Mouse (Mus musculus) monocyte, adult 5-6 weeks (primary cell): ENCODE data around the gene Rnf220. TPM values are rescaled to one million over a fixed set of nuclear protein-coding genes. Genes with fewer than 3 reads are reported as not detected.

Experiments
- ATAC-seq: fragments of 153-309, 156-312 bp; replicated peaks from 2 replicates; pipeline ENCODE4 v1.8.0; 2017; ENCODE audit warnings: mild to moderate bottlenecking; ENCODE audit not compliant: low TSS enrichment, insufficient number of reproducible peaks, severe bottlenecking, poor library complexity, low FRiP score
- total RNA-seq: library from RNA; stranded (forward); fragments of 200-1000, 200-491, 200-594 nt; gene quantifications from 3 replicates; pipeline ENCODE4 v1.2.3, GENCODE M21; 2017

Gene Rnf220
- total RNA-seq, 1 experiment from 2014 or later, result 106 TPM

GRCm38 (mm10) chr4:117323515-117324344, 173.1 kb downstream of the Rnf220 start:
- no peak for ATAC-seq

GRCm38 (mm10) chr4:117321011-117321410, 175.8 kb downstream of the Rnf220 start:
- no peak for ATAC-seq

- ATAC-seq, result no peak
Observed at GRCm38 (mm10) chr4:117318508-117318907, 178.3 kb downstream of the Rnf220 start.

- ATAC-seq, result no peak
Observed at GRCm38 (mm10) chr4:117317701-117318190, 179.1 kb downstream of the Rnf220 start.

GRCm38 (mm10) chr4:117316800-117317199, 180.1 kb downstream of the Rnf220 start:
- no peak for ATAC-seq

GRCm38 (mm10) chr4:117314849-117315500, 181.9 kb downstream of the Rnf220 start:
- no peak for ATAC-seq

- ATAC-seq, result no peak
Observed at GRCm38 (mm10) chr4:117313085-117313424, 183.8 kb downstream of the Rnf220 start.

GRCm38 (mm10) chr4:117312416-117313084, 184.3 kb downstream of the Rnf220 start:
- ATAC-seq, result no peak

- no peak for ATAC-seq
Observed at GRCm38 (mm10) chr4:117311891-117312290, 185.0 kb downstream of the Rnf220 start.

GRCm38 (mm10) chr4:117309427-117309826, 187.4 kb downstream of the Rnf220 start:
- no peak for ATAC-seq

- ATAC-seq, result no peak
Observed at GRCm38 (mm10) chr4:117307270-117307669, 189.6 kb downstream of the Rnf220 start.

GRCm38 (mm10) chr4:117305461-117305860, 191.4 kb downstream of the Rnf220 start:
- ATAC-seq, result no peak

- ATAC-seq, result no peak
Observed at GRCm38 (mm10) chr4:117304239-117305025, 192.4 kb downstream of the Rnf220 start.

- ATAC-seq, result no peak
Observed at GRCm38 (mm10) chr4:117303581-117304238, 193.1 kb downstream of the Rnf220 start.

GRCm38 (mm10) chr4:117302027-117302806, 194.6 kb downstream of the Rnf220 start:
- ATAC-seq, result no peak

GRCm38 (mm10) chr4:117299921-117300320, 196.9 kb downstream of the Rnf220 start:
- no peak for ATAC-seq

- ATAC-seq, result no peak
Observed at GRCm38 (mm10) chr4:117297819-117298218, 199.0 kb downstream of the Rnf220 start.
